Mouse (Mus musculus) intestine, embryonic 16.5 days (tissue): ENCODE measurements around the gene Lcor. TPM values are rescaled to one million over a fixed set of nuclear protein-coding genes. Genes with fewer than 3 reads are reported as not detected.

Experiments used
- ATAC-seq: fragments of 200-750 bp; cut with Nextera tagmentation; 2 replicates; pipeline ENCODE4 v1.8.0; 2017; ENCODE audit warnings: moderate TSS enrichment, moderate library complexity
- H3K27ac ChIP-seq: fragments of 300-500 bp; sonication (generic); 2 replicates; pipeline ENCODE4 v1.5.1; 2014; ENCODE audit warnings: mild to moderate bottlenecking, low read length
- H3K27me3 ChIP-seq: fragments of 300-500 bp; sonication (generic); replicated peaks from 2 replicates; pipeline ENCODE4 v1.6.1; 2014; ENCODE audit warnings: low read length, control low read depth, mixed read lengths; ENCODE audit not compliant: control insufficient read depth, insufficient read depth
- H3K36me3 ChIP-seq: fragments of 300-500 bp; sonication (generic); 2 replicates; pipeline ENCODE4 v1.6.1; 2014; ENCODE audit warnings: low read length, control low read depth; ENCODE audit not compliant: control insufficient read depth, insufficient read depth
- H3K4me1 ChIP-seq: fragments of 300-500 bp; sonication (generic); 2 replicates; pipeline ENCODE4 v1.6.1; 2014; ENCODE audit warnings: low read length, control low read depth, mixed read lengths; ENCODE audit not compliant: control insufficient read depth, insufficient read depth
- H3K4me2 ChIP-seq: fragments of 300-500 bp; sonication (generic); 2 replicates; pipeline ENCODE4 v1.6.1; 2014; ENCODE audit warnings: low read depth, low read length, control low read depth
- H3K4me3 ChIP-seq: fragments of 300-500 bp; sonication (generic); 2 replicates; pipeline ENCODE4 v1.5.1; 2014; ENCODE audit warnings: mild to moderate bottlenecking, low read length
- H3K9ac ChIP-seq: fragments of 300-500 bp; sonication (generic); 2 replicates; pipeline ENCODE4 v1.6.1; 2014; ENCODE audit warnings: low read depth, low read length
- H3K9me3 ChIP-seq: fragments of 300-500 bp; sonication (generic); 2 replicates; pipeline ENCODE4 v1.6.1; 2016; ENCODE audit warnings: low read length, control low read depth; ENCODE audit not compliant: control insufficient read depth
- WGBS: fragments of 180-500 bp; shearing (Covaris S2); extraction: QIAGEN DNeasy Blood & Tissue Kit; methylation state at CpG from one replicate; pipeline ENCODE4 v1.1.7; 2014; 5-methylcytosine and 5-hydroxymethylcytosine counted together
- polyA plus RNA-seq: library from polyadenylated mRNA; unstranded; fragments of >200 nt; fragmentation: Nextera tagmentation; extraction: Ambion mirVana; gene quantifications from 2 replicates; pipeline ENCODE4 v1.2.1, GENCODE M21; 2015

The Lcor gene
- polyA plus RNA-seq, 1 experiment from 2014 or later = 19.0 TPM

GRCm38 (mm10) chr19:41484361-41484760, 1.9 kb downstream of the Lcor start:
- Histone ChIP-seq H3K27ac (no peak overlapping the region), H3K4me3 (peak overlapping the region; percentile 26), H3K27me3 (no peaks in the 10 kb centered on the region), H3K9me3 (no peaks in the 10 kb centered on the region), H3K4me1 (peaks cover 10% of the 10 kb centered on the region), H3K9ac (no peak overlapping the region), H3K36me3 (no peaks in the 10 kb centered on the region), H3K4me2 (peak overlapping the region; percentile 31)
- no peak for ATAC-seq
- WGBS = 26% methylated on average over 5 of the region's 5 CpGs

- ATAC-seq = peak; percentile 86
- no peaks in the 10 kb centered on the region for H3K27me3 ChIP-seq
- no peak overlapping the region for H3K4me3 ChIP-seq
These were observed 13.1 kb downstream of the Lcor start for GRCm38 (mm10) chr19:41495382-41496032.

DNA sequence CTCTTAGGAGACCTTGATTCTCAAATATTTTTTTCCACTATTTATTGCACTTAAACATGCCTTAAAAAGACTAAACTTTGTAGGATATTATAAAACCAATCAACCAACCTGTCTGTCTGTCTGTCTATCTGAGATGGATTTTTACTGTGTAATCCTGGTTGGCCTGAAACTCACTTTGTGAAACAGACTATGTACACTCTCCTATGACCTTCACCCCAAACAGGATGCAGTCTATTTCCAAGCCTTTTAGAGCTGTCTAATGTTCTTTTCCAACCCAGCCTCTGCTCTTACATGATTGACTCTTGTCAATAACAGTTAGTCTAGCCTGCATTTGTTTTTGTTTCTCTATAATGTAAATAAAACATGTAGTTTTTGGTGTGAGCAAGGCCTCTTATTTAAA, 13.6 kb downstream of the Lcor start:
- ATAC-seq = no peak
- Histone ChIP-seq H3K27me3 (no peaks in the 10 kb centered on the region), H3K9ac (no peak overlapping the region), H3K4me3 (no peak overlapping the region), H3K36me3 (no peaks in the 10 kb centered on the region), H3K9me3 (no peaks in the 10 kb centered on the region), H3K4me2 (no peak overlapping the region), H3K27ac (no peak overlapping the region), H3K4me1 (peaks cover 9% of the 10 kb centered on the region)

More at GRCm38 (mm10) chr19:41495382-41496032, 13.1 kb downstream of the Lcor start:
- no peak overlapping the region for H3K27ac ChIP-seq
- 30% methylated on average over 4 of the region's 4 CpGs for WGBS
- H3K4me2 ChIP-seq = no peak overlapping the region
- H3K9ac ChIP-seq = no peak overlapping the region
- no peaks in the 10 kb centered on the region for H3K36me3 ChIP-seq
- H3K9me3 ChIP-seq = no peaks in the 10 kb centered on the region
- peaks cover 9% of the 10 kb centered on the region for H3K4me1 ChIP-seq

- Histone ChIP-seq H3K9me3 (no peaks in the 10 kb centered on the region), H3K4me2 (no peak overlapping the region), H3K4me3 (no peak overlapping the region), H3K36me3 (no peaks in the 10 kb centered on the region), H3K27me3 (no peaks in the 10 kb centered on the region), H3K9ac (no peak overlapping the region), H3K4me1 (no peaks in the 10 kb centered on the region), H3K27ac (no peak overlapping the region)
- 93% methylated on average over 8 of the region's 8 CpGs for WGBS
- no peak for ATAC-seq
These were observed 25.4 kb downstream of the Lcor start for GRCm38 (mm10) chr19:41507872-41508271.

DNA sequence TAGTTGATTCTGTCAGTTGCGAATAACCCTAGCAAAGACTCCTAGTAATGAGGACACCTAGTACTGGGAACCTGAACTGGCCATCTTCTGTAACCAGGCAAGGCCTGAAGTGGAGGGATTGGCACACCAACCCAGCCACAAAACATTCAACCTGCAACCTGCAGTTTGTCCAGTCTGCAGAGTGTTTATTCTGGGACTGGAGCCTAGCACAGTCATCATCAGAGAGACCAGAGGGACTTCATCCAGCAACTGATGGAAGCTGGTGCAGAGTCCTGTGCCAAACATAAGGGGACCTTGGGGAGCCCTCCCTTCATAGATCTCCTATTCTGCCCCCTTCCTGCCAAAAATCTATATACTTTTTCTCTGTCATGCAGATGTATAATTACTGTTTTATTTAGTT, 32.4 kb downstream of the Lcor start:
- Histone ChIP-seq H3K27ac (no peak overlapping the region), H3K9ac (no peak overlapping the region), H3K4me3 (no peak overlapping the region), H3K4me2 (no peak overlapping the region), H3K36me3 (no peaks in the 10 kb centered on the region), H3K27me3 (no peaks in the 10 kb centered on the region), H3K9me3 (no peaks in the 10 kb centered on the region), H3K4me1 (no peaks in the 10 kb centered on the region)
- WGBS = 88% methylated on average over 1 of the region's 1 CpGs
- no peak for ATAC-seq

DNA sequence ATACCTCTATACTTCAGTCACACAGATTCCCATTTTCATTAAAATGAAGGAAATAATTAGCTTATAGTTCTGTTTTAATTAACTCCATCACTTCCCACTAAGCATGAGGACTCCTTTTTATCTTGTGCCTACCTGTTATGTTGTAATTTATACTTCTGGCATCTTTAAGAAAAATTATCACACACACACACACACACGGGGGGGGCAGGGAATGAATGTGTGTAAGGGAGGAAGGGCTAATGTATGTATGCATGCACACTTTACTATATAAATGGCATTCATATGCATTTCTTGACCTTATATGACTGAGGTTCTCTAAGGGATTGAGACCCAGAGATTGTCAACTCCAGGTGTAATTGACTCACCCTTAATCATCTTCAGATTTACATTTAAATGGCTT, 33.1 kb downstream of the Lcor start:
- ATAC-seq = no peak
- 88% methylated on average over 1 of the region's 1 CpGs for WGBS
- H3K27ac ChIP-seq = no peak overlapping the region
- H3K9me3 ChIP-seq = no peaks in the 10 kb centered on the region
- no peak overlapping the region for H3K9ac ChIP-seq
- no peaks in the 10 kb centered on the region for H3K4me1 ChIP-seq
- H3K36me3 ChIP-seq = no peaks in the 10 kb centered on the region
- H3K27me3 ChIP-seq = no peaks in the 10 kb centered on the region
- H3K4me2 ChIP-seq = no peak overlapping the region
- H3K4me3 ChIP-seq = no peak overlapping the region

GRCm38 (mm10) chr19:41517006-41517405, 34.6 kb downstream of the Lcor start:
- H3K9ac ChIP-seq = no peak overlapping the region
- H3K4me1 ChIP-seq = no peaks in the 10 kb centered on the region
- H3K4me3 ChIP-seq = no peak overlapping the region
- H3K9me3 ChIP-seq = no peaks in the 10 kb centered on the region
- no peaks in the 10 kb centered on the region for H3K36me3 ChIP-seq
- no peaks in the 10 kb centered on the region for H3K27me3 ChIP-seq
- ATAC-seq = no peak
- no peak overlapping the region for H3K27ac ChIP-seq
- H3K4me2 ChIP-seq = no peak overlapping the region
- 87% methylated on average over 3 of the region's 3 CpGs for WGBS

DNA sequence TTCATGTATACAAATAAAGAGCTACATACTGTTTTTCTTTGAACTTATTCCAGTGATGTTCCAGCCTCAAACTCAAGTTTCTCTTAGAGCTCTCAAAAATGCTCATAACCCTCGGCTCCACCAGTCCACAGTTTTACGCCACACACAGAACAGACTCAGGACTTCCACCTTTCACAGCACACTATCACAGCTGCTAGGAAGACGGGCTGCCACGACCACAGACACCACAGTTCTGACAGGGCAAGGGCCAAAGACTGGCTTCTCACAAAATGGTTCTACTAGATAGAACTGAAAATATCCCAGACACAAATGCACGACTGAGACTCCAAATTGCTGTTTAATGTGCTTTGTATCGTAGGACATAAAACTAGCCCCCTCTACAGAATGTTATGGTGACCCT, 36.7 kb downstream of the Lcor start:
- no peaks in the 10 kb centered on the region for H3K9me3 ChIP-seq
- H3K4me3 ChIP-seq = no peak overlapping the region
- 0 out of 2 replicates have a peak, but pooled peaks cover 5% of the 10 kb centered on the region for H3K4me1 ChIP-seq
- WGBS = 76% methylated on average over 6 of the region's 6 CpGs
- H3K4me2 ChIP-seq = no peak overlapping the region
- no peaks in the 10 kb centered on the region for H3K27me3 ChIP-seq
- ATAC-seq = no peak
- H3K27ac ChIP-seq = no peak overlapping the region
- H3K9ac ChIP-seq = no peak overlapping the region
- no peaks in the 10 kb centered on the region for H3K36me3 ChIP-seq

DNA sequence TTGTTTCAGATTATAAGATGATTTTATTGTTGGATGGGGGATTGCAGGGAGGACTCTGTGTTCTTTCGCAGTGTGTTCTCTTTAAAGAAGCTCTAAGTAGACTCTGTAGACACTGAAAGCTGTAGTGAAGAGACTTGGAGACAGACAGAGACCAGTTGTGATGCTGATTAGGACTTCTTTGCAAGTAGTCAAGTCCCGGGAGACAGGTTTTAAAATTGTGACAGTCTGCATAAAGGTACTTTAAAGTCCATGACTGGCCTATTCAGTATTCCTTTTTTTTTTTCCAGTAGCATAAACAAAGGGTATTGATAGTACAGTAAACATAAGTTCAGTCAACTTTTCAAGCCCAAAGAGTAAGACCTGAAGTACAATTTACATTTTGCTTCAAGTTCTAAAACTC, 39.8 kb downstream of the Lcor start:
- H3K4me3 ChIP-seq = no peak overlapping the region

More for the DNA sequence above, 39.8 kb downstream of the Lcor start:
- Histone ChIP-seq H3K4me1 (0 out of 2 replicates have a peak, but pooled peaks cover 5% of the 10 kb centered on the region), H3K9me3 (no peaks in the 10 kb centered on the region), H3K27ac (no peak overlapping the region), H3K36me3 (no peaks in the 10 kb centered on the region), H3K9ac (no peak overlapping the region), H3K4me2 (no peak overlapping the region), H3K27me3 (no peaks in the 10 kb centered on the region)
- no peak for ATAC-seq
- WGBS = 61% methylated on average over 2 of the region's 2 CpGs
